ENCODE assay signal across 13 mouse cellular contexts in genomic region chr5:64435491-64435890, GRCm38 (mm10).
DNase-seq lines count a peak whose midpoint lies in the region; ATAC-seq and TF ChIP-seq lines count a peak whose summit lies in the region.
"Had no signal": no experiment of that assay in that cellular context is flagged by ENCODE, and none has a peak within 500 bp of the region (broad histone marks: within the 10 kb centered on the region; RNA-seq: fewer than 3 reads in every experiment).

No protein-coding gene starts in this region.

- WGBS in hindbrain, embryonic 12.5 days: 72% methylated on average over 3 of the region's 3 CpGs

- no peaks in the 10 kb centered on the region for H3K27me3 ChIP-seq in MEL (ENCODE audit: control insufficient read depth in 1 of 2, insufficient read depth in 2 of 2, low read length in 2 of 2)
- H3K27me3 ChIP-seq in hindbrain, embryonic 12.5 days: peaks cover 6% of the 10 kb centered on the region; the same call in 1 of the 2 replicates

- H3K79me2 ChIP-seq in MEL (ENCODE audit: control insufficient read depth, insufficient read depth, low read length, poor library complexity): no peaks in the 10 kb centered on the region

- no peak for TF ChIP-seq CTCF in MEL (IDR thresholded peaks at IDR 0.05 in 2 of 3, conservative IDR thresholded peaks at IDR 0.05 in 1 of 3; ENCODE audit: control insufficient read depth in 1 of 3, insufficient read depth in 1 of 3, low read depth in 2 of 3, low read length in 3 of 3, poor library complexity in 1 of 3, severe bottlenecking in 1 of 3)

- no peak overlapping the region for H3K9ac ChIP-seq in MEL (ENCODE audit: control insufficient read depth, low read depth, low read length, poor library complexity, severe bottlenecking)
- H3K9ac ChIP-seq in hindbrain, embryonic 12.5 days: no peak overlapping the region

- H3K4me2 ChIP-seq in hindbrain, embryonic 12.5 days (replicated peaks): no peak overlapping the region

- no peak for TF ChIP-seq EP300 in MEL (IDR thresholded peaks at IDR 0.05; ENCODE audit: low read depth in 1 of 2, low read length in 2 of 2)

- peak; percentile 35 for DNase-seq in CD4-positive, CD25-positive, alpha-beta regulatory T cell, adult 2 months (ENCODE audit: low read depth, low spot score)
- DNase-seq in MEL (ENCODE audit: low read depth, low spot score): peak; percentile 49
- DNase-seq in frontal cortex, adult 2 months (ENCODE audit: extremely low spot score in 1 of 2, low spot score in 1 of 2): no peak
- DNase-seq in kidney, postnatal 14 days: no peak
- no peak for DNase-seq in adrenal gland, postnatal 4 days (ENCODE audit: low spot score in 2 of 2)
- DNase-seq: adrenal gland, postnatal 10 days; cerebellum, postnatal 10 days; kidney, adult 11 months had no signal

- TF ChIP-seq POLR2A in MEL (IDR thresholded peaks at IDR 0.05; ENCODE audit: control insufficient read depth in 1 of 2, insufficient read depth in 1 of 2, low read depth in 1 of 2, low read length in 2 of 2, poor library complexity in 1 of 2): no peak

- H3K4me3 ChIP-seq in MEL (ENCODE audit: control insufficient read depth in 1 of 2, insufficient read depth in 1 of 2, low read depth in 2 of 2, low read length in 2 of 2): no peak overlapping the region
- no peak overlapping the region for H3K4me3 ChIP-seq in hindbrain, embryonic 12.5 days

- H3K27ac ChIP-seq in MEL (ENCODE audit: control insufficient read depth, low read depth, low read length): no peak overlapping the region
- no peak overlapping the region for H3K27ac ChIP-seq in hindbrain, embryonic 12.5 days

- H3K9me3 ChIP-seq in MEL (replicated peaks; ENCODE audit: insufficient read depth, low read length): no peaks in the 10 kb centered on the region
- no peaks in the 10 kb centered on the region for H3K9me3 ChIP-seq in hindbrain, embryonic 12.5 days (replicated peaks)
- H3K9me3 ChIP-seq: G1E had no signal

- H3K4me1 ChIP-seq in MEL (ENCODE audit: control insufficient read depth in 1 of 2, insufficient read depth in 2 of 2, low read length in 2 of 2): no peaks in the 10 kb centered on the region; a peak in 1 of 4 replicates
- H3K4me1 ChIP-seq in hindbrain, embryonic 12.5 days: no peaks in the 10 kb centered on the region

- no peaks in the 10 kb centered on the region for H3K36me3 ChIP-seq in MEL (ENCODE audit: control insufficient read depth in 1 of 2, insufficient read depth in 2 of 2, low read length in 2 of 2)
- H3K36me3 ChIP-seq in hindbrain, embryonic 12.5 days: no peaks in the 10 kb centered on the region
- H3K36me3 ChIP-seq: G1E had no signal

- no peak for TF ChIP-seq RAD21 in MEL (IDR thresholded peaks at IDR 0.05; ENCODE audit: low read depth, low read length)

- peak; percentile 34 to 47; a peak in 2 of 4 replicates for ATAC-seq in hematopoietic stem cell, adult 5-6 weeks (replicated peaks in 1 of 2; ENCODE audit: insufficient read depth in 1 of 2, low FRiP score in 2 of 2, low TSS enrichment in 1 of 2, low read depth in 1 of 2, poor library complexity in 2 of 2, severe bottlenecking in 2 of 2)
- ATAC-seq in megakaryocyte, adult 5-6 weeks (ENCODE audit: poor library complexity, severe bottlenecking): peak; percentile 49
- ATAC-seq in hindbrain, embryonic 12.5 days (ENCODE audit: low FRiP score): no peak
- ATAC-seq: lung, postnatal 0 days had no signal

TF ChIP-seq in MEL, 35 proteins besides CTCF, POLR2A, EP300 and RAD21:
- TF ChIP-seq MAX (IDR thresholded peaks at IDR 0.05; ENCODE audit: low read length) (no peak), NRF1 (IDR thresholded peaks at IDR 0.05; ENCODE audit: insufficient read depth, low read depth, low read length, poor library complexity, severe bottlenecking) (no peak)

Comparison
In these comparisons a context has a peak if more than half of its experiments do, and no peak if none do; other contexts are left out.
1. DNase-seq: peak in CD4-positive, CD25-positive, alpha-beta regulatory T cell, adult 2 months (single experiment) and MEL (single experiment); none in frontal cortex, adult 2 months (0 of 2), kidney, postnatal 14 days (single experiment) and adrenal gland, postnatal 4 days (0 of 2).